Mouse (Mus musculus): ENCODE results near the gene Hipk2. TPM values are rescaled to one million over a fixed set of nuclear protein-coding genes. Genes with fewer than 3 reads are reported as not detected.
A peak's percentile ranks its signal among the peaks of the same experiment; 100 is the strongest.

Gene Hipk2
- polyA plus RNA-seq, 1 experiment from 2014 or later: 32.8 TPM

DNA sequence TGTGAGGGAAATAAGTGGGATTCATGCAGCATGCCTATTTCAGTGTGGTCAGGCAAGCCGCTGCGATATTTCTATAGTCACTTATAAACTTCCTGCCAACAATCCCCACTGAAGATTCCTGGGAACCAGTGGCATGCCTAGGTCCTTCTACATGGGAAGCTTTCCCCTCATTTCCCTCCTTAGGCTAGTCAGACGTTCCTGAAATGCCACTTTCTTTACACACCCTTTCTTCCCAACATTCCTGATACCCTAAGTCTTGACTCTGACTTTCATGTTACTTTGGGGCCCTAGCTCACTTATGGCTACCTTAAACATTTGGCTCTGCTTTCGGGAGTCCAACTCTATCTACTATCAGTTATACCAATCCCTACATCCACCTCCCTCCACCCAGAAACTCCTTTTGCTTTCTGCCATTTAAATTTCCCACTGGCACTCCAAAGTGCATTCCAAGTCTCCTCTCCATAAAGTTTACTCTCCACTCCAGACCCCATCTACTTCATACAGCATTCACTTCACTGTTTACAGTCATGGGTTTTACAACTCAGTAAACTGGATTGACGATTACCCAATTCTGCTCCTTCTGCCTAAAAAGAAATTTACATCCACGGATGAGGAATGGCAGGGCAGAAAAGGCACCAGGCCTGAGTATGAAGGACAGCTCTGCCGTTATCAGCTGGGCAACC lies 103.0 kb downstream of the Hipk2 start:
- no peak overlapping the region for H3K27ac ChIP-seq (replicated peaks)
- no peak overlapping the region for H3K4me3 ChIP-seq
- no peaks in the 10 kb centered on the region for H3K4me1 ChIP-seq (replicated peaks)
- ATAC-seq (ENCODE audit: low read depth): no peak
- H3K36me3 ChIP-seq: no peaks in the 10 kb centered on the region
- no peaks in the 10 kb centered on the region for H3K27me3 ChIP-seq
- 77% methylated on average over 7 of the region's 7 CpGs for WGBS
- H3K9ac ChIP-seq: no peak overlapping the region
- H3K9me3 ChIP-seq: no peaks in the 10 kb centered on the region
- no peak overlapping the region for H3K4me2 ChIP-seq

DNA sequence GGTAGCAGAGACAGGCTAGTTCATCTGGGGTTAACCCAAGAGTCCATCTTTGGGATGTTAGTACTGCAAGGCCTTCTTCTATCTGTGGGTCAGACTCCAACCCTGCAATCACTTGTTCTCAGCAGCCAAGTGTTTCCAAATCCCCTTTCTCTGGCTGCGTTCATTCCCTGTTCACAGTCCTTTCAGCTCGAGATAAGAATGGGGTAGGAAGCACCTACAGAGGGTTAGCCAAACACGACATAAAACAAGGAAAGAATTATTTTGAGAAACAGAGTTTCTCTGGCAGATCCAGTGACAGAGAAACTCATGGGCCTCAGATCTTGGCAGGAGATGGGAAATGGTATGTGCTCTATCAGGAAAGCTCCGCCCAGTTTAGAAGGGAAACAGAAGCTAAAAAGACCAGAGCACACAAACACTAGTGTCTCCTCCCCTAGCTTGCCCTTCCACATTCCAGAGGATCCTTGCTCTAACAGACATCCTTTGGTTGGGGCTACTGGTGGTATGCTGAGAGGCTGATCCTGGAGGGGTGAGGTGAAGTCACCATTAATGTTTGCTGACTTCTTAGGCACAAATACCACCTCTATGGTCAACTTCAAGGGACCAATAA lies 104.8 kb downstream of the Hipk2 start:
- ATAC-seq (ENCODE audit: low read depth): no peak
- H3K4me2 ChIP-seq: no peak overlapping the region
- H3K27ac ChIP-seq (replicated peaks): peak overlapping the region; percentile 15; the same call in 1 of the 2 replicates
- no peak overlapping the region for H3K4me3 ChIP-seq
- 74% methylated on average over 4 of the region's 4 CpGs for WGBS
- no peak overlapping the region for H3K9ac ChIP-seq
- H3K9me3 ChIP-seq: no peaks in the 10 kb centered on the region
- no peaks in the 10 kb centered on the region for H3K27me3 ChIP-seq
- H3K36me3 ChIP-seq: no peaks in the 10 kb centered on the region
- H3K4me1 ChIP-seq (replicated peaks): no peaks in the 10 kb centered on the region

DNA sequence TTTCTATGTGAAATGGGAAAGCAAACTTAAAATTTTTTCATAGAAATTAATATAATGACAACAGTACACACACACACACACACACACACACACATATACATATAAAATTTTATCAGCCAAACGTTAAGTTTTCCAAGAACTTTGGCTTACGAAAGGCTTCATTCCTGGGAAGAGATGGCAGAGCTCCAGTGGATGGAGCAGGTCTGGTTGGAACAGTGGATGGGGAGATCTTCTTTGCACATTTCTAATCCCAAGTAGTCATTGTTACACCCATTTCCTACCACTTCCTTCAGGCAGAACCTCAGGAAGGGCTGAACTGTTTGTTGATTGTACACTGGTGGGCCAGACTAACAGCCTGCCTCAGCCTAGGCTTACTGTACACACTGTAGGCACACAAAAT lies 106.3 kb downstream of the Hipk2 start:
- peaks cover 10% of the 10 kb centered on the region for H3K4me1 ChIP-seq (replicated peaks)
- 93% methylated on average over 2 of the region's 2 CpGs for WGBS
- H3K4me3 ChIP-seq: no peak overlapping the region
- no peak for ATAC-seq (ENCODE audit: low read depth)
- H3K9ac ChIP-seq: no peak overlapping the region
- H3K27me3 ChIP-seq: no peaks in the 10 kb centered on the region
- H3K27ac ChIP-seq (replicated peaks): no peak overlapping the region
- 0 out of 2 replicates have a peak, but pooled peaks cover 3% of the 10 kb centered on the region for H3K36me3 ChIP-seq
- no peaks in the 10 kb centered on the region for H3K9me3 ChIP-seq
- H3K4me2 ChIP-seq: no peak overlapping the region

DNA sequence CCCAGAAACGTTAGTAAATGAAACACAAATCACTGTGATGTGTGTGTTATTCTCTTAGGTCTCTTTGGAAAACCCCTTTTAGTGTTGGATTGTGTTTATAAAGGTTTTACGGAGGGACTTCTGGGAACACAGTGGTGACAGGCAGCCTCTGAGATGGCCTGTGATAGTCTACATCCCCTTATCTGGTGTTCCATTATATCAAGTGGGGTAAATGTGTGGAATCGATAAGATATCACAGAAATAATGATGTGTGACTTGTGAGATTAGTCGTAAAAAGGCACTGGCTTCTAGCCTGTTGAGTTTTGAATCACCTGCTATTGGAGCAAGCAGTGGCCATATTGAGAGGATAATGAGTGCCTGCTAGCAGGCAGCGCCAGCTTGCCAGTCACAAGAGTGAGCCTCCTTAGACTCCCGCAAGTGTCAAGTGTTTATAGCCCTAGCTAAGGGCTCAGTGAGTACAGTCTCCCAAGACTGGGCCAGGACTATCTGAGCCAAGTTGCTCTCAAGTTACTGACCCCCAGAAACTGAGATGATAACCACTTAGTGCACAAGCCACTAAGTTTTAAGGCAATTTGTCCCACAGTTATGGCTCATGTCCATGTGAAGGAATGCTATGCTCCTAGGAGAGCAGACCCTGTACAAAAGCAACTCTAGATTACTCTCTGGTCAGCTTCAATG lies 113.2 kb downstream of the Hipk2 start:
- Histone ChIP-seq H3K4me3 (no peak overlapping the region), H3K9me3 (no peaks in the 10 kb centered on the region), H3K27me3 (no peaks in the 10 kb centered on the region), H3K36me3 (0 out of 2 replicates have a peak, but pooled peaks cover 3% of the 10 kb centered on the region), H3K9ac (no peak overlapping the region), H3K4me2 (no peak overlapping the region), H3K27ac (replicated peaks) (no peak overlapping the region), H3K4me1 (replicated peaks) (peaks cover 61% of the 10 kb centered on the region)
- ATAC-seq (ENCODE audit: low read depth): no peak
- 50% methylated on average over 6 of the region's 6 CpGs for WGBS

DNA sequence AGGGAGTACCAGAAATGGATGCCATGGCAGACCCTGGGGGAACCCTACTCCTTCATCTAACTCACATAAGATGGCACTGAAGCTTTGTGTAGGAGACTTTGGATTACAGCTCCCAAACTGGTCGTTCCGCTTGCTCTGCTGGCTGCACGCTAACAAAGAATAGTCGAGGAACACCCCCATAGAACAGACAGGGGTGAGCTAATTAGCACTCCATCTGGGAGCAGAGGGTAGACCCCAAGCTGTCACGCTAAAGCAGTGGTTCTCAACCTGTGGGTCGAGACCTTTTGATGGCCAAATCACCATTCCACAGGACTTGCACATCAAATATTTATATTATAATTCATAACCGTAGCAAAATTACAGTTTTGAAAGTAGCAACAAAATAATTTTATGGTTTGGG lies 114.0 kb downstream of the Hipk2 start:
- Histone ChIP-seq H3K4me1 (replicated peaks) (peaks cover 61% of the 10 kb centered on the region), H3K4me2 (no peak overlapping the region), H3K9me3 (no peaks in the 10 kb centered on the region), H3K27me3 (no peaks in the 10 kb centered on the region), H3K9ac (no peak overlapping the region), H3K4me3 (no peak overlapping the region), H3K36me3 (0 out of 2 replicates have a peak, but pooled peaks cover 3% of the 10 kb centered on the region), H3K27ac (replicated peaks) (no peak overlapping the region)
- no peak for ATAC-seq (ENCODE audit: low read depth)
- 55% methylated on average over 7 of the region's 7 CpGs for WGBS

DNA sequence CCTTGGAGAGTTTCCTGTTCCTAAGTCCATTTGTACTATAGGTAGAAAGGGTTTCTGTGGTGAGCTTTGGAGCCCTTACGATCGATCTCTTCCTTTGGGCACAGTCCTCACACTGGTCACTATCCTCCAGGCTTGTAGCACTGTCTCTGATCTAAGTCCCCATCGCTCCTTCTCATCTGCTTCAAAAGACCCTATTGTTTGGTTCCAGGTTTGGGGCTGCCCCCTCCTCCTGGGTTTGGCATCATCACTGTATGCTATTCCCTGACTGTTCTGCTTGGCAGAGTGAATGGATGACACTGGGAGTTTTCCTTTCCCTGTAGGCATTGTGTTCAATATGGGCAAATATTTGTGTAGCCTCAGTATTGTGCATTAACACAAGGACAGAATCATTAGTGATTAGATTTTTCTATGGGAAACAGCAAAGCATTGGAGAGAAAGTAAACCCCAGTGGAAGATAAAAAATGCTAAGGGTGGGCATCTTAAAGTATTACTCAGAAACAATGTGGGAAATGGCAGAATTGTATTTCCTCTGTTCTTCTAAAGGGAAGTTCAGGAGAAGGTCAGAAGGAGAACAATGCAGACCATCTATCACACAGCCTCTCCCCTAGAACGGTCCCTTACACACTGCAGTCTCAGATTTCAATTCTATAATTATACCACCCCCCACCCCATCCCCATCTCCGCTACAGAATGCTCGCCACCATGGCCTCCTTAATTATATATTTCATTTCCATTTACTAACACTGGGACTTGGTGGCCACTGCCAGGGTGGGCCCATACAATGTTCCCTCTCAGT lies 114.9 kb downstream of the Hipk2 start:
- Histone ChIP-seq H3K36me3 (0 out of 2 replicates have a peak, but pooled peaks cover 3% of the 10 kb centered on the region), H3K4me3 (no peak overlapping the region), H3K4me2 (no peak overlapping the region), H3K4me1 (replicated peaks) (peaks cover 61% of the 10 kb centered on the region), H3K9me3 (no peaks in the 10 kb centered on the region), H3K27me3 (no peaks in the 10 kb centered on the region), H3K27ac (replicated peaks) (no peak overlapping the region), H3K9ac (no peak overlapping the region)
- 38% methylated on average over 6 of the region's 6 CpGs for WGBS
- no peak for ATAC-seq (ENCODE audit: low read depth)

DNA sequence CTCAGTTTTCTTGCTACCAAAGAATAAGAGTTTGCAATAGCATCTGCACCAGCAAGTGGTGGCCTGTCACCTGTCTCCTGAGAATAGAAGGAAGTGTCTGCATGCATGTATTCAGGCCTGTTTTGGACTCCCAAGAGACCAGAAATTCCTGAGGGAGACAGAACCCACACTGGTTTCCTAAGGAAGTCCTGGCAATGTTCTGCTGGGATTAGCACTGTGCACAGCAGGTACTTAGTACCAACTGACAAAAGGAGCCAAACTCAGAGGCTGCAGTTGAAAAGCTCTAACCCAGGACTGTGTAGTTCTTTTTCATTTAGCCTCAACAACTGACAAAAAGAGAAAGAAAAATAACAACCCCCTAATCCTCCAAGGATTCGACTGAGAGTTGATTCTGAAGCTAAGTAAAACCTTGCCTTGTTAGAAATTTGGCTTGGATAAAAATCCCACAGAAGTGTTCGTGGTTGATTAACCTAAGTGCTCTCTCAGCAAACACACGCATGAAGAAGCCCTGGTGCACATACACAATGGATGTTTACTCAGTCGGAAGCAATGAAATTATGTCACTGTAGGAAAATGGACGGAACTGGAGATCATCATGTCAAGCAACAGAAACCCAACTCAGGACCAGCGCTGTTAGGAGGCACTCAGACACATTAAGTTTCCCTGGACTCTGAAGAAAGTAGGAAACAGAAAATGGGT lies 115.9 kb downstream of the Hipk2 start:
- H3K9me3 ChIP-seq: no peaks in the 10 kb centered on the region
- no peak overlapping the region for H3K4me3 ChIP-seq
- 24% methylated on average over 6 of the region's 6 CpGs for WGBS
- no peak overlapping the region for H3K9ac ChIP-seq
- no peak for ATAC-seq (ENCODE audit: low read depth)
- no peaks in the 10 kb centered on the region for H3K27me3 ChIP-seq
- H3K4me2 ChIP-seq: no peak overlapping the region
- no peak overlapping the region for H3K27ac ChIP-seq (replicated peaks)
- H3K36me3 ChIP-seq: 0 out of 2 replicates have a peak, but pooled peaks cover 3% of the 10 kb centered on the region
- peaks cover 53% of the 10 kb centered on the region for H3K4me1 ChIP-seq (replicated peaks)

DNA sequence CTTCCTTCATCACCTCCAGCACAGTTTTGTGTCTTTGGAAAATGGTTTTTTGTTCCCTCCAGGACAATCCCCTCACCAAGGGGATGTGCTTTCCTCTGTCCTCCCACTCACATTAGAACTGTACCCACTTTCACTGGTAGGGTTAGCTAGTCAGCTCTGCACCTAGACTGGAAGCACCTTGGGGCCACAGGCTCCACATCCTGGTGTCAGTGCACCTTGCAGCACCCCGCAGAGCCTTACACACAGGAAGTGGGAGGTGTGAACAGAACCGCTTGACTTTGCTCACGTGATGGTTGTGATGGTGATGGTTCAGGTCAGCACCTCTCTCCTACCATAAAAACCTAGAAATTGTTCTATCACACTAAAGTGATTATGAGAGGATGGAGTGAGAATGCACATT lies 116.8 kb downstream of the Hipk2 start:
- peaks cover 51% of the 10 kb centered on the region for H3K4me1 ChIP-seq (replicated peaks)
- WGBS: 87% methylated on average over 3 of the region's 3 CpGs
- no peak overlapping the region for H3K4me2 ChIP-seq
- no peak overlapping the region for H3K27ac ChIP-seq (replicated peaks)
- H3K9ac ChIP-seq: no peak overlapping the region
- H3K9me3 ChIP-seq: no peaks in the 10 kb centered on the region
- no peak overlapping the region for H3K4me3 ChIP-seq
- H3K27me3 ChIP-seq: no peaks in the 10 kb centered on the region
- no peaks in the 10 kb centered on the region for H3K36me3 ChIP-seq
- ATAC-seq (ENCODE audit: low read depth): no peak

DNA sequence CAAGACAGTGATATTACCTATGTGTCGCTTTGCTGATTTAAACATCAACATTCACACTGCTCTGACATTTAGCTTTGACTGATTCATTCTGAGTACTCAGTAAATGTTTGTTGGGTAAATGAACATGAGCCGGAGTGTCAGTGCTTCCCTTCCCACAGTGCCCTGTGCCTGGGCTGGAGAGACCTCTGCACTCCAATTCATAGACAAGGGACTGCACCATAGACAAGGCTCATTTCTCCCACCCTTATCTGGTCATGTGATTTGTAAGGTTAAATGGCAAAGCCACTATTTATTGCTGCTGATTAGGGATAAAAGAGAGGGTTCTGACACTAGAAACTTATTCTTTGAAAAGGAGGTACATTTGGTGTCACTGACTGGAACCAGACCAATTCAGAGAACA lies 118.4 kb downstream of the Hipk2 start:
- peaks cover 48% of the 10 kb centered on the region for H3K4me1 ChIP-seq (replicated peaks)
- H3K9ac ChIP-seq: no peak overlapping the region
- no peak overlapping the region for H3K4me2 ChIP-seq
- H3K36me3 ChIP-seq: no peaks in the 10 kb centered on the region
- WGBS: 86% methylated on average over 2 of the region's 2 CpGs
- no peaks in the 10 kb centered on the region for H3K9me3 ChIP-seq
- H3K27ac ChIP-seq (replicated peaks): no peak overlapping the region
- ATAC-seq (ENCODE audit: low read depth): no peak
- H3K27me3 ChIP-seq: no peaks in the 10 kb centered on the region
- H3K4me3 ChIP-seq: no peak overlapping the region

DNA sequence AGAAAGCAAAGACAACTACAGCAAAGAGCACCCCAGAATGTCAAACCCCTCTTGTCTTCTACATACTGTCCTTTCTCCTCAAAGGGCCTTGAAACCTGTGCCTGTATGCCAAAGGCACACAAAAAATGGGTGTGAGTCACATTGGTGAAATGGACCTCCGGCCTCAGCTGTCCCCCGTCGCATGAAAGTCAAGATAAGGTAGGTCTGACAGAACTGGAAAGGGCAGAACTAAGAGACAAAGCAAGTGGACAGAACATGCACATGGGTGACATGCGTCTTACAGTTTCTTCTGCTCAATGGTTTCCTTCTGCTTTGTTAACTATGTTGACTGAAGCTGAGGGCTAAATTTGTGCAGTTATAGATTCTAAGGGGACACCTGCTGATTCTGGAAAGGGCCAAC lies 119.0 kb downstream of the Hipk2 start:
- Histone ChIP-seq H3K9me3 (no peaks in the 10 kb centered on the region), H3K4me2 (no peak overlapping the region), H3K27ac (replicated peaks) (no peak overlapping the region), H3K36me3 (no peaks in the 10 kb centered on the region), H3K9ac (no peak overlapping the region), H3K4me1 (replicated peaks) (peaks cover 44% of the 10 kb centered on the region), H3K27me3 (no peaks in the 10 kb centered on the region), H3K4me3 (no peak overlapping the region)
- 85% methylated on average over 4 of the region's 4 CpGs for WGBS
- ATAC-seq (ENCODE audit: low read depth): no peak

DNA sequence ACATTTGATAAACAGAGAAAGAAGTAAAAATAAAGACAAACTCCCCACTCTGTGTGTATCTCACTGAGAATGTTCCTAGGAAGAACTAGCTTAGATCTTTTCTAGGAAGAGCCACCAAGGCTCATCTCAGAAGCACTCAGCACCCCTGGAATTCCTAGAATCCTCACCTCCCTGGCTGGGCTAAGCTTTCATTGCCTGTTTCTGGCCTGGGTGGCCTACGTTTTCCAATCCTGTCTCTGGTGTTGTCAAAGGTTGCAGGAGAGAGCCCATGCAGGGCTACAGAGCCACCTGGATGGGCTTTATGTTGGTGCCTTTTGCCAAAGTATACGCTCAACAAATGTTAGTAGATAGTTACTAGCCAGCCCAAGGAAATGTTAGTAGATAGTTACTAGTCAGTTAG lies 120.0 kb downstream of the Hipk2 start:
- Histone ChIP-seq H3K4me2 (no peak overlapping the region), H3K36me3 (no peaks in the 10 kb centered on the region), H3K4me1 (replicated peaks) (peaks cover 34% of the 10 kb centered on the region), H3K4me3 (no peak overlapping the region), H3K27ac (replicated peaks) (no peak overlapping the region), H3K9me3 (no peaks in the 10 kb centered on the region), H3K27me3 (no peaks in the 10 kb centered on the region), H3K9ac (no peak overlapping the region)
- ATAC-seq (ENCODE audit: low read depth): no peak
- 81% methylated on average over 2 of the region's 2 CpGs for WGBS
